Mouse (Mus musculus): ENCODE results near the gene Slc9a3r1. TPM values are rescaled to one million over a fixed set of nuclear protein-coding genes. Genes with fewer than 3 reads are reported as not detected.

The Slc9a3r1 gene
- polyA plus RNA-seq, 1 experiment from 2014 or later, result 41.1 TPM

DNA sequence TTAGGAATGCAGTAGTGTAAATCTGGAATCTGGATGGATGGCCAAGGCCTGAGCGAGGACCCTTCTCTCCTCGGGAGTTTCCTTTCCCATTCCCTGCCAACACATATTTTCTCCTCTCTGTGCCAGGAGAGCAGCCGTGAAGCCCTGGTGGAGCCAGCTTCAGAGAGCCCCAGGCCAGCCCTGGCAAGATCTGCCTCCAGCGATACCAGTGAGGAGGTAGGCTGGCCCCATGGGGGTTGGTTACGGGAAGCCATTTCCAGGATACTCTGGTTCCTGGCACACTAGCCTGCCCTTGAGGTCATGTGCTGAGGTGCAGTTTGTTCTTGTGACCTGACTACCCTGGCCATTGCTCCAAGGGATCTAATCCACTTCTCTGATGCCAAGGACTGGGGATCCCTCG is 16.7 kb downstream of the Slc9a3r1 start:
- no peak for ATAC-seq (ENCODE audit: low FRiP score, low read depth)
- Histone ChIP-seq H3K27me3 (replicated peaks) (no peaks in the 10 kb centered on the region), H3K27ac (no peak overlapping the region), H3K4me3 (no peak overlapping the region), H3K36me3 (no peaks in the 10 kb centered on the region; the same call in 1 of the 2 replicates), H3K9me3 (no peaks in the 10 kb centered on the region), H3K9ac (no peak overlapping the region), H3K4me1 (peaks cover 21% of the 10 kb centered on the region), H3K4me2 (replicated peaks) (no peak overlapping the region)
- 86% methylated on average over 6 of the region's 6 CpGs for WGBS

DNA sequence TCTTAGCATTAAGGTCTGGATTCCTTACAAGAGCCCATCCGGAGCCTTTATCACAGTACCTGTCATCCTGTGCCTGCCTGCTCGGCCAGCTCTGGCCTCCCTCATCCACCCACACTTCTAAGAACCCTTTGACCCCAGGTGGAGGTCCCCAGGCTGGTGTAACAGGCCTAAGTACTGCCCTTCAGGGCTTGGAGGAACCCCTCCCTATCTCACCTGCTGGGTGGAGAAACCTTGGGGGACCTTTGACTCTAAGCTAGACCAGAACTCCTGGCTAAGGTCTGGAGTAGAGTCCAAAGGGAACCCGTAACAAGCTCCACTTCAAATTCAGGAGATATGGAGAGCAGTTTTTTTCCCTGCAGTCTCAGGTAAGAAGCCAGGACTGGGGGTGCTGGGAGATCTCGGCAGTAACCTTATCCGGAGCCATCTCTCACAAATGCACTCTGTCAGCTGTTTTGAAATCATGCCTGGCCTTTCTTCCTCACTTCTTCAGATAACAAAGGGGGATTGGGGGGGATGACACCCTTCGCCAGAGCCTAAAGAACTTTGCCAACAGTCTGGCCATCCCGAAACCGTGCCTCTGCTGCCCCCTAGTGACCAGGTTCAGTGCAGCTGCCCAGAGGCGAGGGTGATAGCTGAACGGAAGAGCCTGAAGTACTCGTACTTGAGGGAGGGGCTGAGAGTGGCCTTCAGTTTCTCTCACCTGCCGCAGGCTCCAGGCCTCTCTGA is 18.9 kb downstream of the Slc9a3r1 start:
- H3K27ac ChIP-seq, result no peak overlapping the region
- H3K4me1 ChIP-seq, result peaks cover 21% of the 10 kb centered on the region
- no peaks in the 10 kb centered on the region for H3K27me3 ChIP-seq (replicated peaks)
- 25% methylated on average over 12 of the region's 12 CpGs for WGBS
- no peak overlapping the region for H3K9ac ChIP-seq
- 0 out of 2 replicates have a peak, but pooled peaks have one; percentile 2 for ATAC-seq (ENCODE audit: low FRiP score, low read depth)
- no peak overlapping the region for H3K4me2 ChIP-seq (replicated peaks)
- H3K9me3 ChIP-seq, result no peaks in the 10 kb centered on the region
- no peaks in the 10 kb centered on the region; the same call in 1 of the 2 replicates for H3K36me3 ChIP-seq
- no peak overlapping the region for H3K4me3 ChIP-seq

DNA sequence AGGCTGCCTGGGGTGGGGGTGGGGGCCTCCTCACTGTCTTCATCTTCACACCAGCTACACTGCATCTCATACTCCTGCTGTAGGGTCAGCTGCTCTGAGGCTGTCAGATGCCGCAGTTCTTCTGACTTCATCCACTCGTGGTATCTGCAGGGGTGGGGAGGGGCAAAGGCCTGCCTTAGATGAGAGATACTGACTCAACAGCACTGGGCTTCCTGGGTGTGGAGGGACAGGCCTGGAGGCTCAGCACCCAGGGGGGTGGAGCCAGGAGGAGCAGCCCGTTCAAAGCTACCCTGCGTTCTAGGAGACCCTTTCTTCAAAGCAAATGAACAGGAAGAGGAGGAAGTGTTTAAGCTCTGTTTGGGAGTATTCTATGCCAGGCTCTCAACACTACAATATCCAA is 21.8 kb downstream of the Slc9a3r1 start:
- WGBS, result 50% methylated on average over 4 of the region's 4 CpGs
- Histone ChIP-seq H3K9me3 (no peaks in the 10 kb centered on the region), H3K4me3 (no peak overlapping the region), H3K4me1 (peaks cover 18% of the 10 kb centered on the region), H3K4me2 (replicated peaks) (no peak overlapping the region), H3K36me3 (no peaks in the 10 kb centered on the region; the same call in 1 of the 2 replicates), H3K9ac (no peak overlapping the region), H3K27ac (no peak overlapping the region), H3K27me3 (replicated peaks) (no peaks in the 10 kb centered on the region)
- no peak for ATAC-seq (ENCODE audit: low FRiP score, low read depth)

DNA sequence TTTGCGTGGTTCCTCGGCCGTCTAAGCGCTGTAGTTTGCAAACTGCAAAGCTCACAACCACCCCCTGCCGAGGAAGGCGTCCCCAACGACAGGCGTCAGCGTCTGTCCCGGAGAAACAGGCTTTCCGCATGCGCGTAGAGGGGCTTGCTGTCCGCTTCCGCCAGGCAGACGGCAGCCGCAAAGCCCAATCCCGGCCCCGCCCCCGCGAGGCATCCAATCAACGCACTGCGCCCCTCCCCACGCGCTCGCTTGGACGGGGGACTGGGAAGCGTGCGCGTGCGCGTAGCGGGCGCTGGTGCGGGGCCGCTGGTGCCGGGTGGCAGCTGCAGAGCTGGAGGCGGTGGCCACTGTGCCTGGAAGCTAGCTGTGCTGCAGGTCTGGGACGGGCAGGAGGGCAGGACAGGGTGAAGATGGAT is 24.1 kb downstream of the Slc9a3r1 start, which contains the start of gene Tmem104:
Tmem104 (plus strand) TSS at position 264 of the 416 bp plus-strand sequence.
- ATAC-seq (ENCODE audit: low FRiP score, low read depth), result peak; percentile 89
- H3K27ac ChIP-seq, result peak within 1 kb of the TSS; percentile 50; the same call in 1 of the 2 replicates
- H3K4me2 ChIP-seq (replicated peaks), result peak within 1 kb of the TSS; percentile 84
- peaks cover 8% of the 10 kb centered on the region; the same call in 1 of the 2 replicates for H3K36me3 ChIP-seq
- H3K9ac ChIP-seq, result peak within 1 kb of the TSS; percentile 72
- H3K4me1 ChIP-seq, result peaks cover 18% of the 10 kb centered on the region
- no peaks in the 10 kb centered on the region for H3K27me3 ChIP-seq (replicated peaks)
- under 1% methylated on average over 39 of the region's 39 CpGs for WGBS
- H3K4me3 ChIP-seq, result peak within 1 kb of the TSS; percentile 56
- H3K9me3 ChIP-seq, result no peaks in the 10 kb centered on the region

DNA sequence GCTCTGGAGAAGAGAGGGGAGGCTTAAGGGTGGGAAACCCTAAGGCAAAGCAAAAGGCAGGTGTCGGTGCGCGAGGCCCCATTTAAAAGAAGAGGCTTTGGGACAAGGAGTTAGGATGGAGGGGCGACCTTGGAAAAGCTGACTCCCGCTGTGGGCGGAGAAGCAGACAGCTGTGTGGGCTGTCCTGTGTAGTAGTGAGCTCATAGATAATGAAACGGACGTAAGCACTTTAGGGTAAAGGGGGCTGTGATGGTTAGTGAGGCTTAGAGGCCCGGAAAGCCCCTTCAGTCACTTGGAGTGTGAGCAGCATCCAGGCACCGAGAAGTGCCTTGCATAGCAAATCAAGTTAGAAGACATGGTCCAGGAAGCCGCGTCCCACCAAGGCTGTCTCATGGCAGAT is 24.6 kb downstream of the Slc9a3r1 start, which contains the start of gene Nat9:
Nat9 (minus strand) TSS at position 167 of the 400 bp plus-strand sequence.
- no peak; the same call in none of the 2 replicates for ATAC-seq (ENCODE audit: low FRiP score, low read depth)
- WGBS, result 9% methylated on average over 12 of the region's 12 CpGs

DNA sequence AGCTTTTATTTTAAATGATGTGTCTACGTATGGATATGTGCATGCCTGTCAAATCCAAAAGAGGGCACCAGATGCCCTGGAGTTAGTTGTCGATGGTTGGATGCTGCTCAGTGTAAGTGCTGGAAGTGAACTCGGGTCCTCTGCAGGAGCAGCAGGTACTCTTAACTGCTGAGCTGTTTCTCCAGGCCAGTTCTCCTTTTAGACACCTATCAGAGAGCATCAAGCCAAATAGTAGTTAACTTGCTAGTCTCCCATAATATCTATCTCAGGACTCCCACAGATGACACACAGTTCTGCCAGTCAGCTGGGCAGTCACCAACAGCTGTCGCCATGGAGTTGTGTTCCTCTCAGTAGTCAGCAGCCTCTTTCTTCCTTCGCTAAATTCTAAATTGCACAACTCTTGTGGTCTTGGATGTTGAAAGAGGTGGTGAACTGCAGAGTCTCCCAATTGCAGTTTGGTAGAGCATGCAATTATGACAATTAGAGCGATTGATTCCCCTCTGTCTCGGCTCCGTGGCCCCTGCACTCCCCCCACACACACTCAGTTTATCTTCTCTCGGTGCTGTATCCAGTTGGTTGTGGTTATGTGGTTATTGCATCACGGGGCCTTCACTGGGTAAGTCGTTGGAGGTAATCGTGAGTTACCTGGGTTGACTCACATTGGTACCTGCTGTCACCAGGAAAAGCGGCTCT is 25.5 kb downstream of the Slc9a3r1 start:
- ATAC-seq (ENCODE audit: low FRiP score, low read depth), result no peak

More for the DNA sequence above, 24.6 kb downstream of the Slc9a3r1 start, which contains the start of gene Nat9:
- H3K27ac ChIP-seq, result peak within 1 kb of the TSS; percentile 50; the same call in 1 of the 2 replicates
- H3K4me3 ChIP-seq, result peak within 1 kb of the TSS; percentile 56
- H3K4me2 ChIP-seq (replicated peaks), result peak within 1 kb of the TSS; percentile 84
- no peaks in the 10 kb centered on the region for H3K9me3 ChIP-seq
- peaks cover 18% of the 10 kb centered on the region for H3K4me1 ChIP-seq
- H3K9ac ChIP-seq, result peak within 1 kb of the TSS; percentile 72
- peaks cover 8% of the 10 kb centered on the region; the same call in 1 of the 2 replicates for H3K36me3 ChIP-seq
- H3K27me3 ChIP-seq (replicated peaks), result no peaks in the 10 kb centered on the region

DNA sequence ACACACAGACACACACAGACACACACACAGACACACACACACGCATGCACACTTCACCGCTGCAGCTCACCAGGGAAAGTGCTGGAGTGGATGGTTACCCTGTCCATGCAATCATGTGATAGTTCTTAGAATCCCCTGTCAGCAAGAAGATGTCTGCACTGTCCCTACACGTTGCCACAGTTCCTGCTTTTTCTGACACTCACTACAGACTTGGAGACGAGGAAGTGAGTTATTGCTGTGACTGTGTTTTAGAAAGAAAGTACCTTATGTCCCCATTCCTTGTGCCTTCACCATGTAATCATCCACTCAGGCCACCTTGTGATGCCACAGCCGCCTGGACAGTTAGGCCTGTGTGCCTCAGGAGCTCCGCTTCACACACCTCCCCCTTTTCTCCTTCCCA is 26.2 kb downstream of the Slc9a3r1 start:
- peaks cover 8% of the 10 kb centered on the region; the same call in 1 of the 2 replicates for H3K36me3 ChIP-seq
- no peaks in the 10 kb centered on the region for H3K27me3 ChIP-seq (replicated peaks)
- 90% methylated on average over 6 of the region's 6 CpGs for WGBS
- H3K4me3 ChIP-seq, result no peak overlapping the region
- H3K4me2 ChIP-seq (replicated peaks), result no peak overlapping the region
- H3K4me1 ChIP-seq, result peaks cover 18% of the 10 kb centered on the region
- ATAC-seq (ENCODE audit: low FRiP score, low read depth), result no peak
- H3K9ac ChIP-seq, result no peak overlapping the region
- no peaks in the 10 kb centered on the region for H3K9me3 ChIP-seq
- H3K27ac ChIP-seq, result no peak overlapping the region

More for the DNA sequence above, 25.5 kb downstream of the Slc9a3r1 start:
- WGBS, result 91% methylated on average over 13 of the region's 13 CpGs
- peaks cover 18% of the 10 kb centered on the region for H3K4me1 ChIP-seq
- no peaks in the 10 kb centered on the region for H3K9me3 ChIP-seq
- no peaks in the 10 kb centered on the region for H3K27me3 ChIP-seq (replicated peaks)
- no peak overlapping the region for H3K27ac ChIP-seq
- peaks cover 8% of the 10 kb centered on the region; the same call in 1 of the 2 replicates for H3K36me3 ChIP-seq
- no peak overlapping the region for H3K9ac ChIP-seq
- H3K4me3 ChIP-seq, result no peak overlapping the region
- peak overlapping the region; percentile 84; the same call in 1 of the 2 replicates for H3K4me2 ChIP-seq (replicated peaks)

DNA sequence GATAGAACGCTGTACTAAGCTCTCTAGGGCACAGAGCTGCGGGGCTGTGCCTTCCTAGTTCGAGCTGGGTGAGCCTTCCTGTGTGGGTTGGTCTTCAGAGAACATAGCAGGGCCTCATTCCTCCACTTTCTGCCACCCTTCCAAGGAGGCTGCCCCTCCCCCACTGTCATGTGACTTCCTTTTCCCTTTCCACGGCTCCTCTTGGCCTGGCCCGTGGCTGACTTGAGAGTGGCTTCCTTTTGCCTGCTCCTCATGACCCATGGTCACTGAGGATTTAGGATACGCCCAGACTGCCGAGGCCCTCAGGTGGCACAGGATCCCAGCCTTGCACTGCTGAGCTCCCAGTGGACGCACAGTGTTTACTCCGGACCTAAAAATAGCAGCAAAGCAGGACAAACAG is 29.0 kb downstream of the Slc9a3r1 start:
- Histone ChIP-seq H3K4me2 (replicated peaks) (no peak overlapping the region), H3K4me1 (peaks cover 10% of the 10 kb centered on the region), H3K9ac (no peak overlapping the region), H3K27me3 (replicated peaks) (no peaks in the 10 kb centered on the region), H3K9me3 (no peaks in the 10 kb centered on the region), H3K36me3 (peaks cover 8% of the 10 kb centered on the region; the same call in 1 of the 2 replicates), H3K4me3 (no peak overlapping the region), H3K27ac (no peak overlapping the region)
- WGBS, result 79% methylated on average over 9 of the region's 9 CpGs
- no peak for ATAC-seq (ENCODE audit: low FRiP score, low read depth)

DNA sequence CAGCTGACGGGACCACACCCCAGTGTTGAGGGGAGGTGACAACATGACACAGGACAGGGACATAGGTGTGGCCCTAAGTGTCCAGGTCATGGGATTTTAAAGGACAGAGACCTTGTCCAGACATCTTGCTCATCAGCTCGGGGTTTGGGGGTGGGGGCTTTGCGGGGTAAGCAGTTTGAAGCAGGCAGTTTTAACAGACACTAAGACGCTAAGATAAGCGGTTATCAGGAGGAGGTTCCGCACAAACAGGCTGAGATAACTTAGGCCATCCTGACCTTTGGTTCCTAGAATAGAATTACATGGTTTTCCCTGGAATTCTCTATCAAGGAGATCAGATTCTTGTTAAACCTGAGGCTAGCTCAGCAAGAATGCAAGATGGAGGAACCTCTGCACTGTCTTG is 31.6 kb downstream of the Slc9a3r1 start:
- 93% methylated on average over 6 of the region's 6 CpGs for WGBS
- Histone ChIP-seq H3K9me3 (no peaks in the 10 kb centered on the region), H3K9ac (no peak overlapping the region), H3K4me1 (0 out of 2 replicates have a peak, but pooled peaks cover 5% of the 10 kb centered on the region), H3K27ac (no peak overlapping the region), H3K4me2 (replicated peaks) (no peak overlapping the region), H3K36me3 (peaks cover 8% of the 10 kb centered on the region; the same call in 1 of the 2 replicates), H3K4me3 (no peak overlapping the region), H3K27me3 (replicated peaks) (no peaks in the 10 kb centered on the region)
- ATAC-seq (ENCODE audit: low FRiP score, low read depth), result no peak

DNA sequence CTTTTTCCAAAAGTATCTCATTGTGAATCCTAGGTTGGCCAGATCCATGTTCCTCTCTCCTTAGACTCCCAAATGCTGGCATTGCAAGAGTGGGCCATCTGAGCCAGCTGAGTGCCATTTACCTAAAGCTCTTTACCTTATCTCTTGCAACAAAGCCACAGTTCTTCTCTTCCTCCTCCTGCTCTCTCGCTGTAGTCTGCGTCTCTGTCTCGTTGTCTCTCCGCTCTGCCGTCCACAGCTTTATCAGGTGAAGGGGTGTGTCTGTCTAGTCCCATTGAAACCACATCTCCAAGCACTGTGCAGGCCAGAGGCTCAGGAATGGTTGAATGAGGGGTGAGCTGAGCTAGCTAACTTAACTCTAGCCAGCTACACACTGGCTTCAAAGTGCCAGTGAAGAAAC is 32.8 kb downstream of the Slc9a3r1 start:
- 91% methylated on average over 5 of the region's 5 CpGs for WGBS
- Histone ChIP-seq H3K4me3 (no peak overlapping the region), H3K27ac (no peak overlapping the region), H3K4me2 (replicated peaks) (no peak overlapping the region), H3K9ac (no peak overlapping the region), H3K36me3 (peaks cover 13% of the 10 kb centered on the region), H3K9me3 (no peaks in the 10 kb centered on the region), H3K4me1 (0 out of 2 replicates have a peak, but pooled peaks cover 5% of the 10 kb centered on the region), H3K27me3 (replicated peaks) (no peaks in the 10 kb centered on the region)
- no peak for ATAC-seq (ENCODE audit: low FRiP score, low read depth)

DNA sequence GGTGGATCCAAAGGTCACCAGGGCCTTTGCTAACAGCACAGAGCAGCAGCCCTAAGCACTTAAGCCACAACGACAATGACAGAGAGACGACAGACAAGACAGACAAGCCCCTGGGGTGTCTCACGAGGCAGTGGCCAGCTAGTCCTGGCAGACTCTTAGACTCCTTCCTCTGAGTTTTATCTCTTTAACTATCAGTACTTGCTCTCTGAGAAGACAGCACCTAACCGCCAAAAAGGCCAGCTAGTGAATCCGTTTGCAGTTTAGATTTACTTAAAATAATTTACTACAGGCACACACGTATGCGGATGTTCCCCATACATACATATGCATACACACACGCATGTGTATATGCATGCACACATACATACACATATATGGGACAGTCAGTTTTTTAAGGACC is 34.4 kb downstream of the Slc9a3r1 start:
- Histone ChIP-seq H3K9ac (no peak overlapping the region), H3K27ac (no peak overlapping the region), H3K4me1 (0 out of 2 replicates have a peak, but pooled peaks cover 5% of the 10 kb centered on the region), H3K27me3 (replicated peaks) (no peaks in the 10 kb centered on the region), H3K4me3 (no peak overlapping the region), H3K4me2 (replicated peaks) (no peak overlapping the region), H3K36me3 (peaks cover 14% of the 10 kb centered on the region), H3K9me3 (no peaks in the 10 kb centered on the region)
- 86% methylated on average over 8 of the region's 8 CpGs for WGBS
- ATAC-seq (ENCODE audit: low FRiP score, low read depth), result no peak

DNA sequence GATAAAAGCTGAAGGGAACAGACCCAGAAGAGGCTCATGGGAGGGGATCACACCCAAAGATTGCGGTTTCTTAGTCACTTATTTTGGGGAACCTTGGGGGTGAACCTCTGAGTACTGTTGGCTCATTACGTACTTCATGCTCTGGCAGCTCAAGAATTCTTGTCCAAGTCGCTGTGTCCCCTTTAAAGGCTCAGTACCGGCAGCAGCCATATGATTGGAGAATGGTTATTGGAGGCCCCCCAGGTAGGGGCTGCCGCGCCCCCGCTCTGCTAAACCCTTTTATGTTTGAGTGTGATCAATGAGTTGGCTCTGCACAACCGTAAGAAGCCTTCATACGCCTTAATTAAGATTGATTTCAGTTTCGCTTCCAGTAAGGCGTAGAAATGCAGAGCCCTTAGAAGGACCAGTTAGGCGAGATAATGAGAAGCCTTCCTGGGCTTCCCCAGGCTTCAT is 35.8 kb downstream of the Slc9a3r1 start:
- H3K9me3 ChIP-seq, result no peaks in the 10 kb centered on the region
- H3K27ac ChIP-seq, result no peak overlapping the region
- ATAC-seq (ENCODE audit: low FRiP score, low read depth), result no peak
- no peaks in the 10 kb centered on the region for H3K27me3 ChIP-seq (replicated peaks)
- 30% methylated on average over 12 of the region's 12 CpGs for WGBS
- H3K9ac ChIP-seq, result no peak overlapping the region
- no peak overlapping the region for H3K4me3 ChIP-seq
- H3K36me3 ChIP-seq, result peaks cover 14% of the 10 kb centered on the region
- 0 out of 2 replicates have a peak, but pooled peaks cover 5% of the 10 kb centered on the region for H3K4me1 ChIP-seq
- H3K4me2 ChIP-seq (replicated peaks), result no peak overlapping the region

All from neural tube, embryonic 12.5 days (tissue).